Mouse (Mus musculus) embryonic fibroblast, embryonic 13.5 days (primary cell): ENCODE measurements around the gene Fut1.

Experiments
- CTCF ChIP-seq: IDR thresholded peaks from 2 replicates; pipeline ENCODE4 v1.5.1; 2011; ENCODE audit warnings: mild to moderate bottlenecking, control low read depth, low read length, moderate library complexity, borderline replicate concordance; ENCODE audit not compliant: insufficient read depth
- POLR2A ChIP-seq: IDR thresholded peaks from 2 replicates; pipeline ENCODE4 v1.6.1; 2011; ENCODE audit warnings: low read depth, mild to moderate bottlenecking, control low read depth, low read length, moderate library complexity

DNA sequence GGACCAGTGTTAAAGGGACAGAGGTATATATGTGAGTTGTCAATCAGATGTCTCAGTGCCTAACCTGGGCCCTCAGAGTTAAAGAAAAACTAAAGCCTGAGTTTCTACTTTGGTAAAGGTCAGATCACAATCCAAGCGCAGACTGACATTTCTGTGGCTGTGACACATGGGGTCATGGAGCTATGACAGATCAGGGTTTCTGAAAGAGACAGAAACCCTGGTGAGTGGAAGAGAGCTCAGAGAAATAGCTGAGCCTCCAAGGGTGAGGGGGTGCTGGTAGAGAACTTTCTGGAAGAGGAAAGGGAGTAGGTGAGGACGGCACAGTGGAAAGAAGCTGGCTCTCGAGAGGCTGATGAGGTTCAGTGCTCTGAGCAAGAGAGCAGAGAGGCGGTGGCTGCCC, 29.6 kb downstream of the Fut1 start:
- TF ChIP-seq CTCF: no peak
- TF ChIP-seq POLR2A: no peak
